Mouse (Mus musculus) small intestine, adult 2 months (tissue): ENCODE data around the gene Sirt6.

Source experiments
- CTCF ChIP-seq: fragments of 200-500 bp; IDR thresholded peaks from 2 replicates; pipeline ENCODE4 v1.5.1; 2012; ENCODE audit warnings: low read depth, mild to moderate bottlenecking, control low read depth, inconsistent platforms, low read length, moderate library complexity, mixed read lengths; ENCODE audit not compliant: insufficient replicate concordance, insufficient read length; ENCODE audit errors: extremely low read depth
- POLR2A ChIP-seq: fragments of 200-500 bp; IDR thresholded peaks from 2 replicates; pipeline ENCODE4 v1.6.1; 2012; ENCODE audit warnings: low read depth, mild to moderate bottlenecking, control low read depth, inconsistent platforms, low read length, moderate library complexity

GRCm38 (mm10) chr10:81645391-81645790, 17.8 kb upstream of the Sirt6 start:
- TF ChIP-seq CTCF (no peak), POLR2A (no peak)
